Mouse (Mus musculus) kidney, postnatal 36 days (tissue): ENCODE data around the gene Ntsr2.
"Not testable (repeated sequence)": the region's sequence is repeated elsewhere in the genome, so short reads cannot be mapped to it uniquely, and the experiment has no call there.

Source experiments
- DNase-seq, 2 experiments: peaks; one replicate each; pipeline ENCODE4 v3.0.0; 2021 to 2022; ENCODE audit warnings: mixed read lengths in 2 of 2

Gene Ntsr2

GRCm38 (mm10) chr12:16648273-16648672 is 4.9 kb upstream of the Ntsr2 start:
- no peak for DNase-seq

GRCm38 (mm10) chr12:16649819-16650218 is 3.4 kb upstream of the Ntsr2 start:
- no peak for DNase-seq

- no peak for DNase-seq
Observed at GRCm38 (mm10) chr12:16655604-16656003, 2.4 kb downstream of the Ntsr2 start.

GRCm38 (mm10) chr12:16656906-16657875 is 4.0 kb downstream of the Ntsr2 start:
- no peak for DNase-seq

GRCm38 (mm10) chr12:16661459-16661858 is 8.3 kb downstream of the Ntsr2 start:
- no peak for DNase-seq

- no peak for DNase-seq
Observed at GRCm38 (mm10) chr12:16661936-16662335, 8.8 kb downstream of the Ntsr2 start.

GRCm38 (mm10) chr12:16662955-16663585 is 9.9 kb downstream of the Ntsr2 start:
- no peak for DNase-seq

- no peak for DNase-seq
Observed at GRCm38 (mm10) chr12:16665022-16665421, 11.8 kb downstream of the Ntsr2 start.

- DNase-seq = no peak
Observed at GRCm38 (mm10) chr12:16669176-16669575, 16.0 kb downstream of the Ntsr2 start.

GRCm38 (mm10) chr12:16672246-16672645 is 19.1 kb downstream of the Ntsr2 start:
- DNase-seq = no peak

- DNase-seq = no peak
Observed at GRCm38 (mm10) chr12:16690631-16691030, 37.4 kb downstream of the Ntsr2 start.

GRCm38 (mm10) chr12:16694783-16695182 is 41.6 kb downstream of the Ntsr2 start:
- no peak for DNase-seq

- DNase-seq = not testable (repeated sequence)
Observed at GRCm38 (mm10) chr12:16695252-16695651, 42.1 kb downstream of the Ntsr2 start.

- DNase-seq = no peak
Observed at GRCm38 (mm10) chr12:16696146-16696545, 43.0 kb downstream of the Ntsr2 start.

- no peak for DNase-seq
Observed at GRCm38 (mm10) chr12:16698691-16699090, 45.5 kb downstream of the Ntsr2 start.
